Mouse (Mus musculus) B cell, adult (primary cell): ENCODE data around the gene Tas2r108. TPM values are rescaled to one million over a fixed set of nuclear protein-coding genes. Genes with fewer than 3 reads are reported as not detected.

ENCODE experiments used
- total RNA-seq: library from RNA; stranded (reverse); gene quantifications from 4 replicates; pipeline ENCODE4 v1.2.4, GENCODE M21; 2023; ENCODE audit not compliant: inconsistent age

The Tas2r108 gene
- total RNA-seq = 0.54 TPM in 1 of 4 replicates, not detected in the others

DNA sequence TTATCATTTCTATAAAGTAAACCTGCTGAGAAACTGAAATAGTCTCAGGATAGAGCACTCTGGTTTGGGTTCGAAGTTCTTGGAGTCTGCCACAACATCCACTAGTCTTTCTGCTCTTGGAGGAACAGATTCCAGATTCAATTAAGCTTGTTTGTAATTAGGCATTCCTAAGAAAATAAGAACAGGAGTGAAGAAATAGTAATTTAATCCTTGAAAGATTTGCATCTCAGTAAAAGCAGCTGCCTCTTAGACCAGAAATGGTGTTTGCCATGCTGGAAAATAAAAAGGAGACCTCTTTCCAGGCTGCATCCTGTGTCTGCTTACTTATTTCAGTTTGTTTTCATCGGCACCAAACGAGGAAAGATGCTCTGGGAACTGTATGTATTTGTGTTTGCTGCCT, at the start of gene Tas2r108:
TSS of gene Tas2r108 (plus strand) at position 301 of the 400 bp plus-strand sequence.

DNA sequence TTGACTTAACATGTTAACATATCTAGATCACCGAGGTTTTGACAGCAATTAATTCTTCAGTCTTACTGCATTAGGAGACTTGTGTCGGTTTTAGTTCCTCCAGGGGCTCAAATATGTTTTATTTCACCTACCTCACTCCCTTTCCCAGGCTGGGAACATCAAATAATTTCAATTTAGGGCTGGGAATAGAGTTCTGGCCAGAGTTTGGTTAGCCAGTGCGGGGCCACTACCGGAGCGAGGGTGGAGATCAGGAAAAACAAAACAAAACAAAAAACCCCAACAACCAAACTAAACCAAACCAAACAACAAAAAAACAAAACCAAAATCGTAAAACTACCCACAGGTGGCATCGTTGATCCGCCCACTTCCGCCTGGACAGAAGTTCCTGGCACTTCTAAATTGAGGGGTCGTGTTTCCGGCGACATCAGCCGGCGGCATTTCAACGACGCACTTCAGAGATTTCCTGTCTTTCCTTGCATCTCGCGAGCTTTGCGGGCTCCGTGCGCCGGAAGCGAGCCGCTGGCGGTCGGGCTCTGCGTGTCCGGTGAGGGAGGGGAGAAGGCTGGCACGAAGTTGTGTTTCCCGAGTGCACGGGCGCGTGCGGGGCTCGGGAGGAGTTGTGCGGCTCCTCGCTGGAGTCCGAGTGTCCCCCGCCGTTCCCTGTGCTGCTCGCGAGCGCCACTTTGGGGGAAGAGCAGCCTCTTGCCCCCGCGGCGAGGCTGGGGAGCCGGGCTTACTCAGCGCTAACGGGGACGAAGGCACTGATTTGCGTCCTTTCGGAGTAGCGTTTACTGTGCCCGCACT, 22.2 kb upstream of the Tas2r108 start, which contains the start of gene Ssbp1:
TSS of gene Ssbp1 (plus strand) at position 437 of the 804 bp plus-strand sequence.

GRCm38 (mm10) chr6:40490933-40491332, 2.4 kb upstream of the Tas2r108 start, which contains the start of gene Tas2r137:
Gene Tas2r137, plus strand, starts transcription at chr6:40491233.

DNA sequence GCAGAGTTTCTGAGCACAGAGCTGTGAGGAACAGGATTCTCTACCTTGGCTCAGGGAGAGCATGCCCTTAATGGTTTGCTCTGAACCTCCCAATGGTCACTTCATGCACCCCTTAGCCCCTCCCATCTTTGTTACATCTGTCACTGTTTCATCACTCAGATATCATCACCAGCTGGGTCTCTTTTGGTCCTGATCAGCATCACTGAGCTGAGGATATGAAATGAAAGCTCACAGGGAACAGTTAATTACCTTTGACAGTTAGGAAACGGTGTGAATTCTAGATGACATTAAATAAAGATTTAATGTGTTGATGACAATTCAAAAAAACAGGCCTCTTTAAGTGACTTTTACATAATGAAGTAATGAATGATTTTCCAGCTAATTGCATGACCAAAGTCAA, 26.1 kb downstream of the Tas2r108 start, which contains the start of gene Prss37:
TSS of gene Prss37 (minus strand) at position 101 of the 400 bp plus-strand sequence.

Other genes with a start within 250 kb of the Tas2r108 start
- 21.8 to 26.8 TPM (median 24.3 TPM) in 4 replicates for gene Agk, start 168.4 kb upstream of the Tas2r108 start, total RNA-seq
- gene E330009J07Rik, start 57.4 kb upstream of the Tas2r108 start, total RNA-seq = 11.2 to 16.1 TPM (median 13.3 TPM) in 4 replicates
- gene Wee2, start 54.4 kb upstream of the Tas2r108 start, total RNA-seq = not detected in 4 replicates
- 109 to 120 TPM (median 113 TPM) in 4 replicates for gene Ssbp1, start 22.2 kb upstream of the Tas2r108 start, total RNA-seq
- gene Tas2r137, start 2.3 kb upstream of the Tas2r108 start, total RNA-seq = 0.48 to 0.66 TPM in 2 of 4 replicates, not detected in the others
- gene Prss37, start 26.0 kb downstream of the Tas2r108 start, total RNA-seq = not detected in 4 replicates
- not detected in 4 replicates for gene Olfr461, start 61.5 kb downstream of the Tas2r108 start, total RNA-seq
- not detected in 4 replicates for gene Olfr460, start 76.0 kb downstream of the Tas2r108 start, total RNA-seq
- gene Clec5a, start 92.3 kb downstream of the Tas2r108 start, total RNA-seq = not detected in 4 replicates
- not detected in 4 replicates for gene Tas2r138, start 119.8 kb downstream of the Tas2r108 start, total RNA-seq
- gene Mgam, start 135.3 kb downstream of the Tas2r108 start, total RNA-seq = not detected in 4 replicates